Mouse (Mus musculus) embryonic facial prominence, embryonic 15.5 days (tissue): ENCODE data around the gene Rnf167. TPM values are rescaled to one million over a fixed set of nuclear protein-coding genes. Genes with fewer than 3 reads are reported as not detected.

Source experiments
- ATAC-seq: fragments of 200-750 bp; cut with Nextera tagmentation; 2 replicates; pipeline ENCODE4 v1.8.0; 2017; ENCODE audit warnings: low read depth, moderate TSS enrichment; ENCODE audit not compliant: insufficient number of reproducible peaks, low FRiP score, low TSS enrichment
- H3K27ac ChIP-seq: fragments of 300-500 bp; sonication (generic); replicated peaks from 2 replicates; pipeline ENCODE4 v1.5.1; 2015; ENCODE audit warnings: mild to moderate bottlenecking, inconsistent platforms
- H3K27me3 ChIP-seq: fragments of 300-500 bp; sonication (generic); 2 replicates; pipeline ENCODE4 v1.6.1; 2015; ENCODE audit warnings: inconsistent platforms
- H3K36me3 ChIP-seq: fragments of 300-500 bp; sonication (generic); 2 replicates; pipeline ENCODE4 v1.6.1; 2015; ENCODE audit warnings: mild to moderate bottlenecking, inconsistent platforms
- H3K4me1 ChIP-seq: fragments of 300-500 bp; sonication (generic); 2 replicates; pipeline ENCODE4 v1.6.1; 2015; ENCODE audit warnings: inconsistent platforms
- H3K4me2 ChIP-seq: fragments of 300-500 bp; sonication (generic); replicated peaks from 2 replicates; pipeline ENCODE4 v1.6.1; 2015; ENCODE audit warnings: mild to moderate bottlenecking, inconsistent platforms
- H3K4me3 ChIP-seq: fragments of 300-500 bp; sonication (generic); replicated peaks from 2 replicates; pipeline ENCODE4 v1.5.1; 2015; ENCODE audit warnings: mild to moderate bottlenecking, inconsistent platforms
- H3K9ac ChIP-seq: fragments of 300-500 bp; sonication (generic); 2 replicates; pipeline ENCODE4 v1.6.1; 2015; ENCODE audit warnings: inconsistent platforms
- H3K9me3 ChIP-seq: fragments of 300-500 bp; sonication (generic); replicated peaks from 2 replicates; pipeline ENCODE4 v1.6.1; 2016; ENCODE audit warnings: inconsistent platforms
- WGBS: fragments of 180-500 bp; shearing (Covaris S2); methylation state at CpG from one replicate; pipeline ENCODE4 v1.1.7; 2015; 5-methylcytosine and 5-hydroxymethylcytosine counted together
- polyA plus RNA-seq: library from polyadenylated mRNA; unstranded; fragments of >200 nt; fragmentation: Nextera tagmentation; extraction: Ambion mirVana; gene quantifications from 2 replicates; pipeline ENCODE4 v1.2.1, GENCODE M21; 2015

Rnf167 gene
- polyA plus RNA-seq, 1 experiment from 2014 or later, result 147 TPM

DNA sequence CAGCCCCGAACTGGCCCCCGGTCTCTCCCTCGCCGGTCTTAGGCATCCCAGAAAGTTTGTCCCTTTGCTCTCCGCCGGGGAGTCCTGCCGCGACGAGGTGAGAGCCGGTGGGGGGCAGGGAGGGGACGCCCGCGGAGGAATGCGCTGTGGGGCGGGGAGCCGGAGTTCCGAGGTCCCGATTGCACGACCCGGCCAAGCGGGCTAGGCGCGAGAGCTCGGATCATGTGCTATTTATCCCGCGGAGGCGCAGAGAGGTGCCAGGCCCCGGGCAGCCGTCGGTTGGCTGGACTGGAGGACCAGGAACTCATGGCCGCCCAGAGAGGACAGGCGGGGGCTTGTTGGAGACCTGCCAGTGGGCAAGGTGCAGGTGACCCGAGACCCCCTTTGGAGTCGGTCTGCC is 53.6 kb downstream of the Rnf167 start:
- no peaks in the 10 kb centered on the region for H3K9me3 ChIP-seq
- H3K4me3 ChIP-seq, result peak overlapping the region; percentile 97
- H3K4me2 ChIP-seq, result peak overlapping the region; percentile 81
- peaks cover 27% of the 10 kb centered on the region for H3K4me1 ChIP-seq
- H3K27ac ChIP-seq, result peak overlapping the region; percentile 98
- H3K36me3 ChIP-seq, result peaks cover 27% of the 10 kb centered on the region
- H3K27me3 ChIP-seq, result no peaks in the 10 kb centered on the region
- peak; percentile 40 for ATAC-seq
- peak overlapping the region; percentile 98 for H3K9ac ChIP-seq
- WGBS, result 0% methylated on average over 34 of the region's 34 CpGs

Other genes starting within 250 kb of the Rnf167 start
- gene Pelp1, start 237.2 kb upstream of the Rnf167 start, polyA plus RNA-seq, result 33.6 and 35.0 TPM in 2 replicates
- gene Arrb2, start 214.6 kb upstream of the Rnf167 start, polyA plus RNA-seq, result 26.1 and 28.8 TPM in 2 replicates
- gene Med11, start 195.3 kb upstream of the Rnf167 start, polyA plus RNA-seq, result 37.0 and 42.9 TPM in 2 replicates
- 0.63 and 0.71 TPM in 2 replicates for gene Zmynd15, start 187.8 kb upstream of the Rnf167 start, polyA plus RNA-seq
- 4.1 and 4.5 TPM in 2 replicates for gene Cxcl16, start 187.3 kb upstream of the Rnf167 start, polyA plus RNA-seq
- gene Tm4sf5, start 142.0 kb upstream of the Rnf167 start, polyA plus RNA-seq, result 1.1 TPM in 1 of 2 replicates, not detected in the other
- gene Vmo1, start 132.6 kb upstream of the Rnf167 start, polyA plus RNA-seq, result 0.35 and 0.60 TPM in 2 replicates
- gene Gltpd2, start 128.0 kb upstream of the Rnf167 start, polyA plus RNA-seq, result 0.44 and 0.59 TPM in 2 replicates
- 727 and 733 TPM in 2 replicates for gene Psmb6, start 121.9 kb upstream of the Rnf167 start, polyA plus RNA-seq
- 1.1 and 3.3 TPM in 2 replicates for gene Gm40193, start 114.3 kb upstream of the Rnf167 start, polyA plus RNA-seq
- gene Pld2, start 107.2 kb upstream of the Rnf167 start, polyA plus RNA-seq, result 10.3 and 13.2 TPM in 2 replicates
- gene Mink1, start 84.4 kb upstream of the Rnf167 start, polyA plus RNA-seq, result 16.7 and 20.3 TPM in 2 replicates
- gene 4930544D05Rik, start 31.4 kb upstream of the Rnf167 start, polyA plus RNA-seq, result not detected in 2 replicates
- gene Chrne, start 28.0 kb upstream of the Rnf167 start, polyA plus RNA-seq, result 0.49 and 0.65 TPM in 2 replicates
- gene Gp1ba, start 8.1 kb upstream of the Rnf167 start, polyA plus RNA-seq, result 0.23 and 0.32 TPM in 2 replicates
- gene Slc25a11, start 244 bp downstream of the Rnf167 start, polyA plus RNA-seq, result 171 and 176 TPM in 2 replicates
- 1,669 and 1,769 TPM in 2 replicates for gene Pfn1, start 7.4 kb downstream of the Rnf167 start, polyA plus RNA-seq
- gene Eno3, start 10.0 kb downstream of the Rnf167 start, polyA plus RNA-seq, result 81.9 and 112 TPM in 2 replicates
- 155 and 164 TPM in 2 replicates for gene Spag7, start 22.2 kb downstream of the Rnf167 start, polyA plus RNA-seq
- 14.5 and 17.5 TPM in 2 replicates for gene Camta2, start 40.9 kb downstream of the Rnf167 start, polyA plus RNA-seq
- 1.2 and 1.6 TPM in 2 replicates for gene Inca1, start 52.9 kb downstream of the Rnf167 start, polyA plus RNA-seq
- gene Kif1c, start 53.3 kb downstream of the Rnf167 start, polyA plus RNA-seq, result 4.7 and 5.9 TPM in 2 replicates
- gene Zfp3, start 117.0 kb downstream of the Rnf167 start, polyA plus RNA-seq, result 7.1 and 7.2 TPM in 2 replicates
- gene Scimp, start 165.4 kb downstream of the Rnf167 start, polyA plus RNA-seq, result 0.46 TPM in 1 of 2 replicates, not detected in the other
- gene Rabep1, start 197.5 kb downstream of the Rnf167 start, polyA plus RNA-seq, result 34.7 and 35.1 TPM in 2 replicates